Mouse (Mus musculus) embryonic stem cell, embryonic (primary cell): ENCODE results near the gene Peli3.

ENCODE experiments used
- CTCF ChIA-PET, 4 experiments: fragments of 300-600 bp in 2 of 4; fragments of 350-600 bp in 2 of 4; sonication (Branson Sonifier 250); formaldehyde crosslinking; loops; one replicate each; lab custom pipeline; 2022; ENCODE audit warnings: inconsistent platforms in 2 of 4; lab: Charles Lee
- POLR2A ChIA-PET, 4 experiments: fragments of 300-600 bp in 2 of 4; fragments of 350-600 bp in 2 of 4; sonication (Branson Sonifier 250); formaldehyde crosslinking; loops; one replicate each; lab custom pipeline; 2022; ENCODE audit warnings: antibody characterized with exemption in 4 of 4, inconsistent platforms in 1 of 4; lab: Charles Lee

Peli3 gene

GRCm38 (mm10) chr19:4927904-4928531, 14.9 kb downstream of the Peli3 start, which contains the start of gene Dpp3:
Gene Dpp3 (minus strand): TSS chr19:4928287.
- ChIA-PET POLR2A (interaction anchor here (0.5 to 6.2 kb wide), 59 partner anchors 8 to 916 kb away, joined by 3 to 42 read pairs (median 4); partner anchors contain the start of genes Bbs1 (in 3 of the 4), Gm21992 (in 3 of the 4), Rbm14 (in 3 of the 4) and Rbm4 (in 3 of the 4)), CTCF (interaction anchor here in 3 of 4 experiments (0.6 to 1.4 kb wide), 13 partner anchors 12 to 1622 kb away, joined by 3 to 5 read pairs (median 3); partner anchors contain the start of genes Bbs1 (in 1 of the 3), Mrpl11 (in 1 of the 3) and Zdhhc24 (in 1 of the 3))

DNA sequence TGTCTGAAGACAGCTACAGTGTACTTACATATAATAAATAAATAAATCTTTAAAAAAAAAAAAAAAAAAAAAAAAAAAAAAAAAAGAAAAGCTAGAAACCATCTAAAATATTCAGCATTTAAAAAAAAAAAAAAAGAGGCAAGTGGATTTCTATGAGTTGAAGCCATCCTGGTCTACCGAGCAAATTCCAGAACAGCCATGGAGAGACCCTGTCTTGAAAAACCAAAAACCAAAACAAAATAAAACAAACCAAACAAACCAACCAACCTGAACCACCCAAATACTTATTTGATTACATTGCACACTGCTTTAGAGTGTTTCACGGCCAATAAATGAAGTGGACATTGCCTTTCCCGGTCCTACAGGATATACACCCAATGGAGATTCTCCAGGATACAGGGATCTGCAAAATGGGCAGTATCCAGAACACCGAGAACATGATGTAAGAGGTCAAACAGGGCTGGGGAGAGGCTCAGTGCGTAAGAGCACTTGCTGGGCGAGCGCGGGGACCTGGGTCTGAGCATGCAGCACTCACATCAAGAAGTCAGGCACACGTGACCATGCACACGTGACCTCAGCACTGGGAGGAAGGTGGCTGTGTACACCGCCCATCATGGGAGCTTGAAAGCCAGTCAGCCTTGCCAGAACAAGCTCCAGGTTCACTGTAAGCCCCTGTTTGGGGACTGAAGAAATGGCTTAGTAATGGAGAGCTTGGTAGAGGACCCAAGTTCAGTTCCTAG, 17.6 kb downstream of the Peli3 start:
- CTCF ChIA-PET, result interaction anchor here (0.6 to 1.4 kb wide), 8 partner anchors 10 to 795 kb away, joined by 3 to 6 read pairs (median 3); partner anchors contain the start of genes Ccdc87 (in 1 of the 4) and Ccs (in 1 of the 4)
- POLR2A ChIA-PET, result interaction anchor here in 3 of 4 experiments (0.5 to 6.2 kb wide), 11 partner anchors 9 to 114 kb away, joined by 3 to 42 read pairs (median 4); partner anchors contain the start of genes Gm21992 (in 1 of the 3) and Rbm14 (in 1 of the 3)

DNA sequence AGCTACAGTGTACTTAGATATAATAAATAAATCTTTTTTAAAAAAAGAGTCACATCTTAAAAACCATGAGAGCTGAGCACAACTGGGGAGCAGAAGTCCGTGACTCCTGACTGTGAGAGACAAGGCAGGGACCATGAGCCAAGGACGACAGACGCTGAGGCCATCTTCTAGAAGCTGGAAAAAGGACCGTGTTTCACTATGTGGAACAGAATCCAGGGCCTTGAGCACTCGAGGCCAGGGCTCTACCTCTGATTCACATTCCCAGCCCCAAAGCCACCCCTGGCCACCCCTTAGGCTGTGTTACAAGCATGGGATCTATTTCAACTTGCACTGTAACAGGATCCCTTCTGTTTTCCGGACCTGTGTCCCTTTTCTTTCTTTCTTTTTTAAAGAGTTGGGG, 23.3 kb downstream of the Peli3 start:
- ChIA-PET CTCF (interaction anchor here in 1 of 4 experiments (0.5 kb wide), 1 partner anchor 159 kb away, joined by 13 read pairs; no protein-coding TSS in a partner anchor), POLR2A (interaction anchor here in 1 of 4 experiments (0.5 to 1.2 kb wide), 3 partner anchors 10 to 116 kb away, joined by 3 read pairs; no protein-coding TSS in a partner anchor)

DNA sequence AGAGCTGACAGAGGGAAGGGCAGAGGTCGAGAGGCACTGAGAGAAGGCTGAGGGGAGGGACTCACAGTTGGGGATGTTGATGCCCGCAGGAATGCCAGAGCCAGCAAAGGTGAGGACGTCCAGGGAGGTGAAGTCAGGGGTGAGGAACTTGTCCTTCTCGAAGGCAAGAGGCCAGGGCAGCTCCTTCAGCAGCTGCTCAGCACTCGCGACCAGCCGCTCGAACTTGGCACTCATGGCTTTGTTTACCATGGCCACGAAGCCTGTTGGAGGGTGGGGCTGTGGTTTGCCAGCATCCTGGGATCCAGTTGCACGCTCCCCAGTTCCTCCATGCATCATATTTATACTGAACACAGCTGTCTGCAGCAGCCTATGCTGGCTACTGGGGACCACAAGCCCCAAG, 26.1 kb downstream of the Peli3 start:
- POLR2A ChIA-PET, result interaction anchor here (0.6 to 5.7 kb wide), 30 partner anchors 8 to 520 kb away, joined by 3 to 36 read pairs (median 4); partner anchors contain the start of genes Bbs1 (in 4 of the 4), Gm21992 (in 3 of the 4), Rbm14 (in 3 of the 4) and Dpp3 (in 2 of the 4)
- CTCF ChIA-PET, result interaction anchor here in 3 of 4 experiments (1.0 to 1.5 kb wide), 3 partner anchors 11 to 104 kb away, joined by 3 to 4 read pairs (median 3); partner anchors contain the start of gene Dpp3 (in 1 of the 3)

DNA sequence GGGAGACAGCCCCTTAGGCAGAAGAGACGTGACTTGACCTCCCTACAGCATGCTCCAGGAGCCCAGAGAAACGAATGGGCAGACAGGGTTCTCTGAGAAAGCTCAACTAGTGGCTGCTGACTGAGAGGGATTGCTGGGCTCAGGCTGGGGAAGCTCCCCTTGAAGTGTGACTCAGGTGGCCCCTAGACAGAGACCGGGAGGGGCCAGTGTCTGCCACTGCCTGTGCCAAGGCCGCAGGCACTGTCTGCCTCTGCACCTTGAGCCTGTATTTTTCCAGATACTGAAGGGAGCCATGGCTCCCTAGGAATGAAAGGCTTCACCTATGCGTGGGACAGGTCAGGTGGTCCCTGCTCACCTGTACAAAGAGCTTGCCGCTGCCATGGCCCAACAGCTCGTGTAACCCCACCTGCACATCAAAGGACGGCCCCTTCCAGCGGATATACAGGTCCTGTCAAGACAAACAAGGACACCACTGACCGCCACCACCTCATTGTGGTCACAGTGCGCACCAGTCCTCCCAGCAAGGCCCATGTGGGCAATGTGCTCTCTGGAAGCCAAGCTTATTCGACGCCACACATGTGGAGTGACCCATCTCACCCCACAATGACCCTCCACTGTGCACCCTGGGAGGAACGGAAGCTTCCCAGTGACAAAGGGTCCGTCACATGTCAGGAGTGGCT, 26.9 kb downstream of the Peli3 start:
- ChIA-PET CTCF (interaction anchor here (0.7 to 1.5 kb wide), 6 partner anchors 9 to 140 kb away, joined by 3 to 4 read pairs (median 3); partner anchors contain the start of gene Dpp3 (in 1 of the 4)), POLR2A (interaction anchor here (0.5 to 5.7 kb wide), 40 partner anchors 9 to 1409 kb away, joined by 3 to 36 read pairs (median 4); partner anchors contain the start of genes Bbs1 (in 4 of the 4), Gm21992 (in 3 of the 4), Rbm14 (in 3 of the 4) and Dpp3 (in 2 of the 4))

GRCm38 (mm10) chr19:4909376-4909775, 33.6 kb downstream of the Peli3 start:
- ChIA-PET POLR2A (interaction anchor here in 3 of 4 experiments (0.6 to 4.3 kb wide), 7 partner anchors 10 to 97 kb away, joined by 3 to 12 read pairs (median 4); partner anchors contain the start of genes Dpp3 (in 1 of the 3), Gm21992 (in 1 of the 3), Rbm14 (in 1 of the 3) and Zdhhc24 (in 1 of the 3)), CTCF (interaction anchor here in 2 of 4 experiments (1.2 to 1.9 kb wide), 2 partner anchors 60 to 62 kb away, joined by 4 to 7 read pairs; no protein-coding TSS in a partner anchor)

GRCm38 (mm10) chr19:4908107-4908506, 34.8 kb downstream of the Peli3 start:
- ChIA-PET POLR2A (interaction anchor here in 3 of 4 experiments (0.9 to 4.3 kb wide), 16 partner anchors 8 to 153 kb away, joined by 3 to 41 read pairs (median 12); partner anchors contain the start of genes Dpp3 (in 2 of the 3), Zdhhc24 (in 2 of the 3), Actn3 (in 1 of the 3) and Gm21992 (in 1 of the 3)), CTCF (interaction anchor here in 2 of 4 experiments (0.9 to 2.1 kb wide), 3 partner anchors 30 to 153 kb away, joined by 4 to 8 read pairs (median 4); partner anchors contain the start of genes Actn3 (in 1 of the 2) and Zdhhc24 (in 1 of the 2))

DNA sequence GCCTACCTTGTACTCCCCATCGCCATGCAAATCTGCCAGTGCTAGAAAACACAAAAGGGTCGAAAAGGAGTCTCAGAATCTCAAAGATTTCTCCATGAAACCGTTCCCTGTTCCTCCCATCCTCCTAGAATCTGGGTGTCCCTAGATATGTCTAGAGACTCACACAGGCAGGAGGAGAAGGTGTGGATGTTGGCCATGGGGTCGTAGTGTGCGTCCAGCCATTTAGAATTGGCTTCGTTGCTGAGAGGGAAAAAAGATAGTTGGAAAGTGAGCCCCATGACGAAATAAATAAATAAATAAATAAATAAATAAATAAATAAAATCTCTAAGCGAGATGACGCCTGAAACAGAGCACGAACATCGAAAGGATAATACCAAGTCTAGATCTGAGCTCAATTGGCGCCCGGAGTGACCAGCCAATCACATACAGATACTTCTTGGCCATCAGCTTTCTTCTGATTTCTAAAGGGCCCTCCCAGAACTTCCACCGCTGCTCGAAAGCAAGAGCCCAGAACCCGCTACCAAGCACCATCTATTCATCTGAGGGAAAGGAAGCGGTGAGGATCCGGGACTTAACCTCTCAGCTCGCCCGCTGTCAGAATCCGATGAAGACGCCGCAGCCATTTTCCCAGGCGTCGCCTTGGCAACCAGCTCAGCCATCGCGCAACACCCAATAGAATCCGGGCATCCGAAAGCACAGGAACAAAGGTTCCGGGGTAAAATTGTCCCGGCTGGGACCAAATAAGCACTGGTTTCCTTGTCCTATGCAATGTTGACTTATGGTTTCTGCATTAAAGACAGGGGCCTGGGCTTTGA, 36.7 kb downstream of the Peli3 start, which contains the start of gene Bbs1:
Bbs1 (minus strand) TSS at position 650 of the 816 bp plus-strand sequence.
- CTCF ChIA-PET, result interaction anchor here (0.7 to 2.2 kb wide), 13 partner anchors 9 to 143 kb away, joined by 3 to 8 read pairs (median 3); partner anchors contain the start of genes Ccdc87 (in 1 of the 4), Ccs (in 1 of the 4) and Dpp3 (in 1 of the 4)
- POLR2A ChIA-PET, result interaction anchor here (0.5 to 3.4 kb wide), 46 partner anchors 9 to 396 kb away, joined by 3 to 41 read pairs (median 4); partner anchors contain the start of genes Actn3 (in 2 of the 4), Dpp3 (in 2 of the 4), Gm21992 (in 2 of the 4) and Rbm14 (in 2 of the 4)

GRCm38 (mm10) chr19:4899888-4900287, 43.0 kb downstream of the Peli3 start:
- CTCF ChIA-PET, result interaction anchor here in 1 of 4 experiments (0.5 kb wide), 1 partner anchor 389 kb away, joined by 3 read pairs; no protein-coding TSS in a partner anchor
- POLR2A ChIA-PET, result interaction anchor here in 2 of 4 experiments (0.6 to 1.5 kb wide), 4 partner anchors 15 to 255 kb away, joined by 3 to 4 read pairs (median 3); no protein-coding TSS in a partner anchor

GRCm38 (mm10) chr19:4898972-4899371, 44.0 kb downstream of the Peli3 start:
- ChIA-PET CTCF (no interaction called here), POLR2A (interaction anchor here in 3 of 4 experiments (0.6 to 3.5 kb wide), 6 partner anchors 17 to 89 kb away, joined by 3 to 16 read pairs (median 4); partner anchors contain the start of genes Dpp3 (in 1 of the 3), Gm21992 (in 1 of the 3), Mrpl11 (in 1 of the 3) and Rbm14 (in 1 of the 3))

- ChIA-PET POLR2A (interaction anchor here (0.6 to 3.5 kb wide), 92 partner anchors 9 to 1113 kb away, joined by 3 to 44 read pairs (median 4); partner anchors contain the start of genes Bbs1 (in 4 of the 4), Zdhhc24 (in 4 of the 4), Actn3 (in 3 of the 4) and Dpp3 (in 3 of the 4)), CTCF (interaction anchor here (0.5 to 2.0 kb wide), 14 partner anchors 9 to 141 kb away, joined by 3 to 8 read pairs (median 3); partner anchors contain the start of genes Bbs1 (in 2 of the 4), Ctsf (in 1 of the 4), Dpp3 (in 1 of the 4) and Zdhhc24 (in 1 of the 4))
These were observed 46.0 kb downstream of the Peli3 start for GRCm38 (mm10) chr19:4896780-4897520.

DNA sequence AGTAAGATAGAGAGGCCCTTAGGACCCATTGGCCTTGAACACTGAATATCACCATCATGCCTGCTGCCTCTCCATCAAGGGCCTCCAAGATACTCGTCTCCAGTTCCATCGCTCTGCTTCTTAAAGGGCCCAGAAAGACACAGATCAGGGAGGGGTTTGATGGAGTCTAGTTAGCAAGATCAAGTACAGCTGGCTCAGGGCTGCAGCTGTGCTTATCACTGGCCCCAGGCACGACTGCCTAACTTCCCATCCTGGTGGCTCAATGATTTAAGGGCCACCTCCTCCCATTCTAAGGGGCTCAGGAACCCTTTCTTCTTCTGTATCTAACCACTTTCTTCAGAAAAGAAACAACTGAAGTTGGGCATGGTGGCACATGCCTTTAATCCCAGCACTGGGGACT, 51.1 kb downstream of the Peli3 start:
- CTCF ChIA-PET, result no interaction called here
- POLR2A ChIA-PET, result interaction anchor here in 2 of 4 experiments (1.1 to 3.7 kb wide), 5 partner anchors 10 to 52 kb away, joined by 3 to 38 read pairs (median 5); partner anchors contain the start of genes Actn3 (in 1 of the 2), Bbs1 (in 1 of the 2), Ccdc87 (in 1 of the 2) and Ccs (in 1 of the 2)

DNA sequence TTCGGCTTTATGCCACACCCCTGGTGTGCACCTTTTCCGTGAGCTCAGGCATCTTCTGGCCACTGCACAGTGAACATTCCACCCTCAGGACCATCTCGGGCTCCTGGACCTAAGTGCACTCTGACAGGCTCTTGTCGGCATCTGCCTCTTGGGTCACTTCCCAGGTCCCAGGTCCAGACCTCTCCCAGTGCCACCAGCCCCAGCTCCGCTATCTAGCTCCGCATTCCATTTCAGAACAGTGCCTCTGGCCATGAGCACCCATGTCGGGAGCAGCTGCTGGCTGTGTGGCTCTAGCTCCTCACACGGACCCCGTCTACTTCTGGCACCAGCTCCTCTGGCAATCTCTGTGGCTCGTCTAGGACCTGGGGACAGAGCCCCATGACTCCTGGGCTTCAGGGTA, 53.1 kb downstream of the Peli3 start:
- POLR2A ChIA-PET, result interaction anchor here (0.8 to 3.7 kb wide), 20 partner anchors 10 to 177 kb away, joined by 3 to 38 read pairs (median 3); partner anchors contain the start of genes Zdhhc24 (in 4 of the 4), Bbs1 (in 2 of the 4), Actn3 (in 1 of the 4) and Ctsf (in 1 of the 4)
- CTCF ChIA-PET, result interaction anchor here in 2 of 4 experiments (0.5 to 1.3 kb wide), 4 partner anchors 17 to 412 kb away, joined by 3 to 5 read pairs (median 4); partner anchors contain the start of gene Bbs1 (in 1 of the 2)

- ChIA-PET POLR2A (interaction anchor here in 2 of 4 experiments (0.6 to 1.0 kb wide), 4 partner anchors 13 to 72 kb away, joined by 3 to 4 read pairs (median 3); partner anchors contain the start of genes Gm21992 (in 1 of the 2) and Rbm14 (in 1 of the 2)), CTCF (interaction anchor here in 1 of 4 experiments (0.6 kb wide), 1 partner anchor 1784 kb away, joined by 3 read pairs; no protein-coding TSS in a partner anchor)
These were observed 59.0 kb downstream of the Peli3 start for GRCm38 (mm10) chr19:4883961-4884360.
